Mouse (Mus musculus) NIH3T3 (cell line): ENCODE measurements around the gene Rora.
A peak's percentile ranks its signal among the peaks of the same experiment; 100 is the strongest.

Experiments
- DNase-seq: peaks from one replicate; pipeline ENCODE4 v3.0.0-alpha.2; 2012; ENCODE audit warnings: low read depth

The Rora gene

GRCm38 (mm10) chr9:69013186-69013715, 359.7 kb downstream of the Rora start:
- DNase-seq: no peak

GRCm38 (mm10) chr9:69014203-69014602, 360.6 kb downstream of the Rora start:
- no peak for DNase-seq

- no peak for DNase-seq
Observed at GRCm38 (mm10) chr9:69020381-69020780, 366.8 kb downstream of the Rora start.

GRCm38 (mm10) chr9:69021482-69021881, 367.9 kb downstream of the Rora start:
- DNase-seq: no peak

- no peak for DNase-seq
Observed at GRCm38 (mm10) chr9:69023314-69023713, 369.7 kb downstream of the Rora start.

- DNase-seq: no peak
Observed at GRCm38 (mm10) chr9:69028177-69028576, 374.6 kb downstream of the Rora start.

- DNase-seq: no peak
Observed at GRCm38 (mm10) chr9:69034301-69034871, 380.8 kb downstream of the Rora start.

GRCm38 (mm10) chr9:69035456-69035855, 381.9 kb downstream of the Rora start:
- DNase-seq: no peak

- no peak for DNase-seq
Observed at GRCm38 (mm10) chr9:69036296-69036695, 382.7 kb downstream of the Rora start.

GRCm38 (mm10) chr9:69043920-69044613, 390.5 kb downstream of the Rora start:
- DNase-seq: peak; percentile 36

GRCm38 (mm10) chr9:69044614-69045133, 391.1 kb downstream of the Rora start:
- DNase-seq: no peak

- DNase-seq: no peak
Observed at GRCm38 (mm10) chr9:69045908-69046307, 392.3 kb downstream of the Rora start.

GRCm38 (mm10) chr9:69050856-69051255, 397.3 kb downstream of the Rora start:
- DNase-seq: no peak

GRCm38 (mm10) chr9:69051890-69052289, 398.3 kb downstream of the Rora start:
- no peak for DNase-seq

- DNase-seq: no peak
Observed at GRCm38 (mm10) chr9:69055302-69055701, 401.7 kb downstream of the Rora start.

GRCm38 (mm10) chr9:69071203-69071867, 417.7 kb downstream of the Rora start:
- DNase-seq: peak; percentile 7

- DNase-seq: no peak
Observed at GRCm38 (mm10) chr9:69073271-69073670, 419.7 kb downstream of the Rora start.

GRCm38 (mm10) chr9:69084086-69084719, 430.6 kb downstream of the Rora start:
- DNase-seq: no peak

- no peak for DNase-seq
Observed at GRCm38 (mm10) chr9:69084720-69085661, 431.4 kb downstream of the Rora start.

- no peak for DNase-seq
Observed at GRCm38 (mm10) chr9:69086844-69087243, 433.3 kb downstream of the Rora start.

- DNase-seq: no peak
Observed at GRCm38 (mm10) chr9:69087325-69087724, 433.7 kb downstream of the Rora start.
